Mouse (Mus musculus) CD4-positive, CD25-positive, alpha-beta regulatory T cell, adult 2 months (primary cell): ENCODE data around the gene Ddah2.
"Not testable (repeated sequence)": the region's sequence is repeated elsewhere in the genome, so short reads cannot be mapped to it uniquely, and the experiment has no call there.

Source experiments
- DNase-seq: peaks from one replicate; pipeline ENCODE4 v3.0.0-alpha.2; 2012; ENCODE audit warnings: low read depth, low spot score

The Ddah2 gene

DNA sequence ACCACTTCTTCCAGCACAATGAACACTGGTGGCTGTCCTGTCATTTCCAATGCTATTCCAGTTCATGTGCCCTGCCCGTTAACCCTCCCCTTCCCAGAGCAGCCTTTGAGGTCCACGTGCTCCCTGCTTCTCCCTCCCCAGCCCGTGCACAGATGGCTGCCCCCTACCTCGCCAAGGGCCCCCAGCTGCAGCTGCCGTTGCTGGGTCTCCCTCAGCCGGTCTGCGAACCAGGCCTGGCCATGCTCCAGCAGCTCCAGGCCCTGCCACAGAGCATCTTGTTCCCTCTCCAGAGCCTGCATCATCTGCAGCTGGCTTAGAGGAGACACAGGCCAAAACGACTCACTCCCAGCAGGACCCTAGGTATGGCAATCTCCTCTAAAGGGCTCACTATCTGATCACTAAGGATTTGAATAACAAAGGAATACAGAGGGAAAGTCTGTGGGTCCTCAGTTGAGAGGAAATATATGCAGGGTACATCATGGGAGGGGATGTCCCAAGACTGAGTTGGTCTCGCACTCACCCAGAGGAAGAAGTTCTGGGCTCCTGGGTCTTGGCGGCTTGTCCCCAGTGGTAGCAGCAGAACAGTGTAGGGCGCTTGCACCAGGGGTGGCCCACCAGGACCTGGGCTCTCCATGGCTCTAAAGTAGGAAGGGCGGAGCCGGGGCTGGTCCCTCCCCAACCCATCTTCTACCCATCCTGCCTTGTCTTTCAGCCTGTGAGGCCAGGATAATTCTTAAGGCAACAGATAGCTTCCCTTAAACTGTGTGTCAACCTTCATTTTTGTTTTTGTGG is 31.4 kb upstream of the Ddah2 start, which contains the start of gene Sapcd1:
TSS of gene Sapcd1 (minus strand) at position 740 of the 792 bp plus-strand sequence.
- DNase-seq, result no peak

DNA sequence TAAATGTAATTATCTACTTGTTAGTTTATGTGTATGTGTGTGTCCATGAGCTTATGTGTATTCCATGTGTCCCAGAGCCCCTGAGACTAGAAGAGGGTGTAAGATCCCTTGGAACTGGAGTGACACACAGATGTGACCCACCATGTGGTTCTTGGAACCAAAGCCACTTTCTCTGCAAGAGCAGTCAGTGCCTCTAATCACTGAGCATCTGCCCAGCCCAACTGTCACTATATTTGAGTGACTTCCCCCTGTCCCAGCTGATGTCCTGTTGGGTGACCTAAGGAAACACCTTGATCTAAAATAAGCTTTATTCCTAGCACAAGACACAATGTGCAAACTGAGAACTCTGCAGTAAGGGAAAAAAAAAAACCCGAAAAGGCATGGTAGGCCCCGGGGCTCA is 30.5 kb upstream of the Ddah2 start:
- DNase-seq, result no peak

DNA sequence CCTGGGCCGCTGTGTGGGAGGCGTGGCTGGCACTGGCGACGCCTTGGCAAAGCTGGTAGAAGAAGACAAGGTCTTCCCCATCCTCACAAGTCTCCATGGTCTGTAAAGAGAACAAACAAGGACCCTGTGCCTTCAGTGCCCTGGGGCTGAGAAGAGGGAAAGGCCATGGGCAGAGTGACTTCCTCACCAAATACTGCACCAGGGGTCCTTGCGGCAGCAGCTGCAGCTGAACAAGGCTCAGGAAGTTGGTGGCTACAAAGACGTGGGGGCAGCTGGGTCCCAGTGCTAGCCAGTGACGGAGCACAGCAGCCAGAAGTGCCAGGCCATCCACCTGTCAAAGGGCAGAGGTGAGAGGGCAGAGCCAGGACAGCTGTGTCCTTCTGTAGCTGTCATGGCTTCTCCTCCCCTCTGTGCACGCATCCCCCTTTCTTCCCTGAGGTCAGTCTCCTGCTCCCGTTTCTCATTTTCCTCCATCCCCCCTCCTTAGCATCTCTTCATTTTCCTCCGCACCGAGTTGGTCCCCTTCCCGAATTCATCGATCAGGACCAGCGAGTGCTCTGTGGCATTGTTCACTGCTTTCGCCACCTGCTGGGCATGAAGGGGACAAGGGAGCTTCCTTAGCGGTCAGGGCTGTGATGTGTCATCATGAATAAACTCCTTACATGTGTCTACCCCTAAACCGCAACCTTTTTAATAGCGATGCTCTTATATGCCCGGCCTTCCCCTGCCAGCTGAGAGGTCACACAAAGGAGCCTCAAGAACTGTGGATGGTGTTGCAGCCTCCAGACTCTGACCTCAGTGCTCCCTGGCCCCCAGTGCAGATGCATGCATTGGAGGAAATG is 28.9 kb upstream of the Ddah2 start:
- peak; percentile 60 for DNase-seq

DNA sequence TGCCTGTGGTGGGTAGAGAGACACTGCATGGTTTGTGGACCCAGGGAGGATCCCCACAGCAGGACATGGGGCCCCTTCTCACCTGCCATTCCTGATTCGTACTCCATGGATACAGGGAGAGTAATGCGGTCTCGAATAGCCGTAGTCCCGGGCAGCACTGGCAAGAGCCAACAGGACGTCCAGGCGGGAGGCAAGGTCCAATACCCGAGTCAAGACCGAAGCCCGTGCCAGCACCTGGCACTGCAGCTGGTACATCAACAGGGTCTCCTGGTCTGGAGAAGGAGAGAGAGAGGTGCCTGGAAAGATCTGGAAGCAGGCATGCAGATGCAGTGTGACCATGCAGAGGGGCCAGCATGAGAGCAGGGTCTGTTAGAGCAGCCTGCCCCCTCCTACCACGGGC is 27.6 kb upstream of the Ddah2 start:
- no peak for DNase-seq

DNA sequence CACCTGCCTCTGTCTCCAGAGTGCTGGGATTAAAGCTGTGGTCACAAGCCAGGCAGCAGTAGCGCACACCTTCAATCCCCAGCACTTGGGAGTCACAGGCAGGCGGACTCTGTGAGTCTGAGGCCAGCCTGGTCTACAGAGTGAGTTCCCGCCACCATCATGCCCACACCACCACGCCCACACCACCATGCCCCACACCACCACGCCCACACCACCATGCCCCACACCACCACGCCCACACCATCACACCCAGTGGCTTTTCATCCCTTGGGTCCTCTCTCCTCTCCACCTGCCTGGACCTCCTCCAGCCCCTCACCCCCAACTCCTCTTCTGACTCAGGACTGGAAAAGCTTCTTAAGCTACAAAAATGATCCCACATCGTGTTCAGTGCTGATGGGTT is 27.0 kb upstream of the Ddah2 start:
- no peak for DNase-seq

DNA sequence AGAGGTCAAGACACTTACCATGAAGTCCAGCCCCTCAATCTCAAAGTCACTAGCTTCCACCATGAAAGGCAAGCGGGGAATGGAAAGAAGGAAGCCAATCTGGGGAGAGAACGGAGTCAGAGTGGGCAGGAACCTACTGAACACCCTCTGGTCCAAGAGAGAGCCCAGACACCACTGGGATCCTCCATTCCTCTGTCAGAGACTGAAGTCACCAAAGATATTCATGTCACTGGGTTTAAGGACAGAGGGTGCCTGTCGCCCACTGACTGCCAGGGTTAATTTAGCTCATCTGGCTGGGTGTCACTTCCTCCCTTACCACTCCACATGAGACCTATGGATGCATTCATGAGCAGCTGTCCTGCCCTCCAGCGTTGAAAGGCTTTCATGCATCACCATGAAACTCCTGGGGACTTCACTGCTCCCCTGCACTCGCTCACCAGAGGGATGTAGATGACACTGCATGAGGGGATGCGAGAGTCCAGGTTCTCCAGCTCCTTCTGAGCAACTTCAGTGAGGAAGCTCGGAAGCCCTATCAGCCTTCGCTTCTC is 26.4 kb upstream of the Ddah2 start:
- DNase-seq, result no peak

DNA sequence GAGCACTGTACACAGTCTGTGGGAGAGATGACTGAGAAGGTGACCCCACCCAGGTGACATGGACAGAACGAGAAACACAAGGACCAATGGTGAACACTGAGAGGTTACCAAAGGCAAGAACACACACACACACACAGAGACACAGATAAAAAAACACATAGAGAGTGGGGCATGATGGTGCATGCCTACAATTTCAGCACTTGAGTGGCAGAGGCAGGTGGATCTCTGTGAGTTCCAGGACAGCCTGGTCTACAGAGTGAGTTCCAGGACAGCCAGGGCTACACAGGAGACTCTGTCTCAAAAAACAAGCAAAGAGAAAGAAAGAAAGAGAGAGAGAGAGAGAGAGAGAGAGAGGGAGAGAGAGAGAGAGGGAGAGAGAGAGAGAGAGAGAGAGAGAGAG is 25.1 kb upstream of the Ddah2 start:
- not testable (repeated sequence) for DNase-seq

DNA sequence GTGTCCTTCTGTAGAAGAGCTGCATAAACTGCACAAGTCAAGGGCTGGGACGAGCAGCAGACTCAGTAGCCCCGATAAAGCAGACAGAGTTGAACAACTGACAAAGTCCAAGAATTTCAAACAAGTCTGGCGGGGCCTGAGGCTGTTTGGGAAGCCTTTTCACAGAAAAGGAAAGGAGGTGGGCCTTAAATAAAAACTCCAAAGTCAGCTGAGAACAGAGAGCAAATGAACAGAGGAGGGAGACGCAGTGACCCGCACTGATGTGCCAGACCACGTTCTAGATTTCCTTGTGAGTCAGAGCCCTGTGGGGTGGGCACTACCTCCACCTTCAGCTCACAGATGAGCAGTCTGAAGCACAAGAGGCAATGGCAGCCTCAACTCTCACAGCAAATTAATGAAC is 23.9 kb upstream of the Ddah2 start:
- no peak for DNase-seq

DNA sequence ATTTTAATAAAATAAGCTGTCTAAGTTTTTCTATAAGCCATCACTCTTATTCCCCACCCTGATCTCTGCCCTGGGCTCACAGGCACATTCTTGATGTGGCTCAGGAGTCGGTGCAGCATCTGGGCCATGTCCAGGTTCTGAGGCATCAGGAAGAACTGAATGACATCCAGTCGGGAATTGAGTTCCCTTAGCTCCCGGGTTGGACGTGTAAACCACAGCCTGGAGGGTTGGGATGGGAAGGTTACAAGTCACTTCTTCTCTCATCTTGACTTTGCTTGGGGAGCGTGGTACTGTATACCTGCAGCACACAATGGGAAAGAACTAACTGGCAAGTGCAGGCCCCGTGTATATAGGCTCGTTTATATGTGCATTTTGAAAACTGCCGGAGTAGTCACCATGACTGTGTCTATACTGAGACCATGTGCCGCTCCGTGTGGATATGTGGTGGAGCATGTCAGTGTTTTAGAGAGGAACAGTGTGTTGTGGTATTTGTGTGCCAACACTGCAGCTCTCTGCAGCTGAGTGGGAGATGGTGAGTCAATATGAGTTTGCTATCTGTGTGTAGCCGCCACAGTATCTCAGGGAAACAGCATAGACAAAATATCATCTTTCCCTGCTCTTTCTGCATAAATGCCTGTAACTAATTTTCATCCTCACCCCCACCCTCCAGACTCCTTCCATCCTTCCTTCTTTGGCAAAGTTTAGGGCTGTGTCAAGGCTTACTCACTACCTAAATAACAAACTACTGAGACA is 19.5 kb upstream of the Ddah2 start:
- no peak for DNase-seq

DNA sequence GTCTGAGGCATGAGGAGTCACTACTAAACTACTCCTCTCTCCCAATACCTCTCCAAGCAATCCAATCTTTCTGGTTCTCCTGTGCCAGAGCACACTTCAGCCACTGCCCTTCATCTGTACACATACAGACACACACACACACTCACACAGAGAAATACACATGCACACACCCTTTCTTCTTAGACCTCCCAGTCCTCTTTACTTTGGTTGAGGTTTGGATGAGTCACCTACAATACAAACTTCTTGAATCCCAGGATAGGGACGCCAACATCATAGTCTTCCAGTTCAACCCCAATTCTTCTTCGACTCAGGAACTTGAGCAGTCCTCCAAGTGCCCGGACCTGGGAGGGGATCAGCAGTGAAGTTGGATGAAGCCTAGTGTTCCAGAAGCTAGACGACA is 15.0 kb upstream of the Ddah2 start:
- DNase-seq, result no peak

DNA sequence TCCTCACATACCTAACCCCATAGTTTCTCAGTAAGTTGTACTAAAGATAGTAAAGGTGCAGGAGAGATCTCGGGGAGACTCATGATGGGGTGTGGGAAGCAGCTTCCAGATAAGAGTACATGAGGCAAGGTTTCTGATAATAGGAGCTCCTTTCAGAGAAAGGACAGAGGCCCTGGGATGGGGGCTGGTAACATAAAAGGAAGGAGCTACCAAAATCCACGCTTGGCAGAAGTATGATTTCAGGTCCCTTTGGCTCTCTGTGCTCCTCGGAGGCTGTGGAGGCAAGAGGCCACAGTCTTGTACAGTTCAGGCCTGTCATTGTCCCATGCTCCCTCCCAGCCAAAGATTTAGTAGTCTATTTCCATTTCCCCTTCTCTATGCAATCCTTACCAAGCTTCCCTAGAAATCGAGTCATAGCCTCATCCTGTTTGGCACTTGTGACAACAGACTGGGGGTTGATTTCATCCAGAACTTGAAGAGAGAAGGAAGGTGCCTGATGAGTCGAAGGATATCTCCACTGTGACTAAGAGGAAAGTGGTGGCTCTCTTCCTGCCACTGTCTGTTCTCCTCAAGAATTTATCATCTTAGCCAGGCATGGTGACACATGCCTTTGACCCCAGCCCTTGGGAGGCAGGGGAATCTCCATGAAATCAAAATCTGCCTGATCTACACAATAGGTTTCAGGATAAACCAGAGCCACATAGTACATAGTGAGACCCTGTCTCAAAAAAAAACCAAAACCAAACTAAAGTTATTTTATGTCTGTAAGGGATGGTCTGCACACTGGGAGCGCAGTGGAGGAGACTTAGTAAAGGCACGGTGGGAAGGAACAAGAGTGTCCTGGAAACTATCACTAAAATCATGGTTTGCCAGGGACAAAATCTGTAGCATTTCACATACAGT is 13.7 kb upstream of the Ddah2 start:
- no peak for DNase-seq

DNA sequence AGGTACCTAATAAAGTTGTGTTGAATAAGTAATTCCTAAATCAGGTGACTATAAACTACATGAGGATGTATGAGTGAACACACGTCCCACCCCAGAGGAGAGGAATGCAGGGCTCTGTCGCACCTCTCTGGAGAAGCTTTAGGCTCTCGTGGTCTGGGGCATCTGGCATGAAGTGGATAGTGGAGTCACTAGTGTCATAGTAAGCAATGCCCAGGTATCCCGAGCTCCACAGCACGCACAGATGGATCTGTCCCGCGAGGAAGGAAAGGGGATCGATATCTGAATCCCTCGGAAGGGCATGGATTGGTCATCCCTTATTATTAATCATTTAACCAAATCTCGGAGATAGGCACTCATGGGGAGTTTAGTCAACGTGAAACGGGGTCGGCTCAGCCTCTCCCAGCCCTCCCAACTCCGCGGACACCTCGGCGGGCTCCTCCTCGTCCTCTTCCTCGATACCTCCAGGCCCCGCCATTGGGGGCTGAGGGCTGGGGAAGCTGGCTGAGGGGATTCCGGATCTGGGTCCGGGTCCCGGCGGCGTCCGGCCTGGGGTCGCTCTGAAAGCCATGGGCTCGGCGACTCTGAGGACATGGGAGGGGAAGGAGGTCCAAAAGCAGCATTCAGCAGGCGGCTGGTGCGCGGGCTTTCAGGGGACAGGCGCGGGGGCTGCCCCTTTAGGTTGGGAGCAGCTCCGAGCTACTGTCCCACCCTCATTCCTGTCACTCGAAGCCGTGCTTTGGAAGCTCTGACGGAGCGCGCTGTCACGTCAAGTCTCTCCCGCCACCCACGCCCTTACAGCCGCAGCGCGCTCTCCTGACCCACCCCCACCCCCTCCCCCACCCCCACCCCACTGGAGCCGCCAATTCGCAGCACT is 12.8 kb upstream of the Ddah2 start:
- no peak for DNase-seq

DNA sequence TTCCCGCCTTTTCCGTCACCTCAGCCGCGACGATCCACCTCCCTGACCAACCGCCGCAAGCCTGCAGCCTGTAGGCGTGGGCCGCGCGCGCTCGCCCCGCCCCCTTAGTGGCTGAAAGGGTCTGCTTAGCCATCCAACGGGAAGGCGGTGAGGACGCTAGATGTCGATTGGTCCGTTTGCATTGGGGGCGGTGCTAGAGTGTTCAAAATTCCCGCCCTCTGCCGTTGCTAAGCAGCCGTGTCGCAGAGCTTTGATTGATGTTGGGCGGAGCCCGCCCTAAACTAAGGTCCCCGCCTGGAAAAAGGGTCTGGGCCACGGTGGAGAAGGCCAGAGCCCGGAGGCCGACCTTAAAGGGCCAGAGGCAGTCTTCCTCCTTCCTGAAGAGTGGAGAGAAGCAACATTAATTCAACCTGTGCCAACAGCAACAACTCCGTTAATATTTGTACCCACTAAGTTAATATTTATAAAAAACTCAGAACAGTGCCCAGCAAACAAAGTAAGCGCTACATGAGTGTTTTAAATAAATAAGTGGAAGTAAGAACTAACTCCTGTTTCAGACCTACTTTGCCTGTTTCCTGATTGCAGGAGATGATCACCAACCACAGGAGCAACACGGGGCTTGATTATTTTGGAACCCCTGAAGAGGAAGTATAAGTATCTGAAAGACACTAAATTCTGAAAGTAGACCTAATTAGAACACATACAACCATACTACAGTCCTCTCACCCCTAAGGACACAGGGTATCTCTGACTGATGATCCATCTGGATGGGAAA is 12.0 kb upstream of the Ddah2 start, which contains the start of gene Msh5:
TSS of gene Msh5 (minus strand) at position 65 of the 775 bp plus-strand sequence.
- peak; percentile 98 for DNase-seq

DNA sequence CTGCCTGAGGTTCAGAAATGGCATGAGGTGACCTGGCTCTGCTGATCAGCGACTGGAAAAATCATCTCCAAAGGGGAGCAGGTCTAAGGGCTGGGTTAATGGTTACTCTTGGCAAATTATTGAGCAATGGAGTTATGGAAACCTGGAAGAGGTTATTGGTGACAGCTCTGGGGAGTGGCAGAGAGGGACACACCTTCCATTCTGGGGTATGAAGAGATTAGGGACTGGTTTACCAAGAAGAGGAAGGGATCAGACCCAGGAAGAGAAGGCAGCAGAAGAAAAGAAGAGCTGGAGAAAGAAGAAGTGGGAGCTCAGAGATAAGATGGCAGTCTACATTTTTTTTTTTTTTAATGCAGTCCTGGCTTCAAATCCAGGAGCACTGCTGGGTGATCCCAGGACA is 11.1 kb upstream of the Ddah2 start:
- no peak for DNase-seq

DNA sequence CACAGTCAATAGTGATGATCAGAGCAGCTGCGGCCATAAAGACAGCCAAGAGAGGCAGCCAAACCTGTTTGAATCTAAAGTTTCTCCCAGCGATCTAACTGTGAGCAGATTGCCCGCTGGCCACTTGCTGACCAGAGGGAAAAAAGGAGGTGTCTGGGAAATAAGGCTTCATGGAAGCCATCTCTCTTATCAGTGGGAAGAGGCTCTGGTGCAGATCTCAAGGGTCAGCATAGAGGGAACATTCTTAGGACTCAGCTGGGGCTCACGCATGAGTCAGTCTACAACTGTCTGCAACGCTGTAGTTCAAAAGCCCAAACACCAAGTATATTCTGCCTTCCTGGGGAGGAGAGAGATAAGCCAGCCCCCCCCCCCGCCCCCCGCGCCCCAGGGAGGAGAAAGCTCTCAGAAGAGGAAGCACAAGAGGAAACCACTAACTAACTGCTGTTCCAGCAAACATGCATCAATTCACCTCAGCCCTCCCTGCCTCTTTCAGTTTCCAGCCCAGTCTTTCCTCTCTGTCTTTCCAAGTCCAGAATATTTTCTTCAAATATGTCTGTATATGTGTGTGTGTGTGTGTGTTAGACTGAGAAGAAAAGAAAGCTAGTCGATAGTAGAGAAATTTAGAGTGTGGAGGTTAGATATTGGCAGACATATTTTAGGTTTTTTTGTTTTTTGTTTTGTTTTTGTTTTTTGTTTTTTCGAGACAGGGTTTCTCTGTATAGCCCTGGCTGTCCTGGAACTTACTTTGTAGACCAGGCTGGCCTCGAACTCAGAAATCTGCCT is 10.5 kb upstream of the Ddah2 start:
- peak; percentile 69 for DNase-seq

DNA sequence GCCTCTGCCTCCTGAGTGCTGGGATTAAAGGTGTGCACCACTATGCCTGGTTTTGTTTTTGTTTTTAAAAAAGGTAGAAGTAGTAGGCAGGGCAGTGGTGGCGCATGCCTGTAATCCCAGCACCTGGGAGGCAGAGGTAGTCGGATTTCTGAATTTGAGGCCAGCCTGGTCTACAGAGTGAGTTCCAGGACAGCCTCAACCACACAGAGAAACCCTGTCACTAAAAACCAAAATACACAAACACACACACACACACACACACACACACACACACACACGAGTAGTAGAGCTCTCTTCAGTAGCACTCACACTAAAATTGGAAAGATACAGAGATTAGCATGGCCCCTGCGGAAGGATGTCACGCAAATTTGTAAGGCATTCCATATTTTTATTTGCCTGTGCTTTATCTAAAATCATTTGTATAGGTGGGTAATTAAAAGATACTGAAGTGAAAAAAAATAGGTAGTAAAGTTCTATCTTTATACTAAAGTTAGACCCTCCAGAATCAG is 9.8 kb upstream of the Ddah2 start:
- no peak for DNase-seq

DNA sequence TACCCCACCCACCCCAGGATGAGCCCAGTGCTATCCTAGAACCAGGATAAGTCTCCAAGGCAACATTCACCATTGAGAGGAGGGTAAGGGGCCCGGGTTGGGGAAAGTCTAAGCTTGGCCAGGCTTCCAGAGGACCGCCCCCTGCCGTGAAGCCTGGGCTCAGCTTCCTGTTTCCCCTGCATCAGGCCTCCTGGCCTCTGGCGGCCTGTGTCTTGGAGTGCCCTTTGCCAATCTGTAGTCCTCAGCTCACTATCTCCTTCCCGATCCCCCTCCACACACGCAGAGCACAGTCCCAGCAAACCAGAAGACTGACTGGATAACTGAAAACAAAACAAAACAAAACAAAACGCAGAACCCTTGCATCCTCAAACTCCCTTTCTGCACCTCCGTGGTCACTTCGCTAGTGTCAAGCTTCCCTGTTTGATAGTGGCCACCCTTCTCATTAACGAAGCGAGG is 9.2 kb upstream of the Ddah2 start, which contains the start of gene Clic1:
TSS of gene Clic1 (plus strand) at position 406 of the 456 bp plus-strand sequence.
- DNase-seq, result peak; percentile 61
